Mouse (Mus musculus): ENCODE measurements around the gene Bloc1s1.

DNA sequence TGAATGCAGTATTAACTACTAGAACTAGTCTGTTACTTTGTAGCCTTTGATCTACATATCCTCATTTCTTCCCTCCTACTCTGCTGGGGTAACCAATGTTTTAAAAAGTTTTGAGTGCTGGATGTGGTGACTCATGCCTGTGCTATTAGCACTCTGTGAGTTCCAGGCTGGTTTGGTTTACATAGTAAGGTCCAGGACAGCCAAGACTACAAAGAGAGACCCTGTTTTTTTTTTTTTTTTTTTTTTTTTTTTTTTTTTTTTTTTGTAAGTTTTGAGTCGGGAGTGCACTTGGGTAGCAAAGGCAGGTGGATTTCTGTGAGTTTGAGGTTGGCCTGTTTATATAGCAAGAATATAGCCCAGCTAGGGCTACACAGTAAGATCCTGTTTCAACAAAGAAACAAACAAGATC lies 44.5 kb upstream of the Bloc1s1 start:
- TF ChIP-seq POLR2A (IDR thresholded peaks at IDR 0.05; ENCODE audit: extremely low read depth, insufficient read depth, low read length) = no peak
- no peak for TF ChIP-seq CTCF (IDR thresholded peaks at IDR 0.05; ENCODE audit: low read depth, low read length)
